Mouse (Mus musculus): ENCODE data around the gene Antxrl. TPM values are rescaled to one million over a fixed set of nuclear protein-coding genes. Genes with fewer than 3 reads are reported as not detected.

The Antxrl gene
- polyA plus RNA-seq, 1 experiment = 0.01 TPM

DNA sequence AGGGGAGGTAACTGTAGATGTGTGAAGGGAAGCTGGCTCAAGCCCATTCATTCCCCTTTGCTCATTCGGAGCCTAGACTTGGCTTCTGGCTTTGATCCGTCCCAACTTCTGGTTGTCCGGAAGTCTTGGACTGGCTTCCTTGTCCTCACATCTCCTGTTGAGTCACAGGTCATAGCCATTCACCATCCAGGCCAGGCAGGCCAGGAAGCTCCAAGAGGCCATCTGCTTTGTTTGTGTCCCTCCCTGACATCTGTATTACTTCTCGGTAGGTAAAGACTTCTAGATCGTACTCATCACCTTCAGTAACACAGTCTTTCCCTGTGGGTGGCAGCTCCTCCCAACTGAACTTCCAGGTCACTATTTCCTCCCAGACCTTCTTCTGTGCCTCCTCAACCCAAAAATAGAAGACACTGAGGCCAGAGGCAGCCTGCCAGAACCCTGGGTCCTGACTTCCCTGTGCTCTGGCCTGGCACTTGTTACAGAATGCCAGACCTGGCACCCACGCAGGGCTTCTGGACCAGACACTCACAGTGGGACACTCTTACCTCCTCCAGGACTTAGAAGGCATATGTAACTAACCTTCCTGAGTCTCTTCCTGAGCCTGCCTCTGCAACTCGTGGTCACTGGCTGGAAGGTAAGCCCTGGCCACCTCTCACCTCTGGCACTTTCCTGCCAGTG, 66.7 kb downstream of the Antxrl start:
- Histone ChIP-seq H3K4me3 (replicated peaks) (no peak overlapping the region), H3K9me3 (ENCODE audit: control insufficient read depth, low read length) (no peaks in the 10 kb centered on the region), H3K36me3 (ENCODE audit: control insufficient read depth) (no peaks in the 10 kb centered on the region), H3K4me1 (ENCODE audit: control insufficient read depth) (no peaks in the 10 kb centered on the region), H3K27me3 (ENCODE audit: control insufficient read depth) (no peaks in the 10 kb centered on the region)
- TF ChIP-seq GATA1 (IDR thresholded peaks at IDR 0.05; ENCODE audit: low read length) (no peak), TAL1 (IDR thresholded peaks at IDR 0.05; ENCODE audit: low read length) (no peak)

DNA sequence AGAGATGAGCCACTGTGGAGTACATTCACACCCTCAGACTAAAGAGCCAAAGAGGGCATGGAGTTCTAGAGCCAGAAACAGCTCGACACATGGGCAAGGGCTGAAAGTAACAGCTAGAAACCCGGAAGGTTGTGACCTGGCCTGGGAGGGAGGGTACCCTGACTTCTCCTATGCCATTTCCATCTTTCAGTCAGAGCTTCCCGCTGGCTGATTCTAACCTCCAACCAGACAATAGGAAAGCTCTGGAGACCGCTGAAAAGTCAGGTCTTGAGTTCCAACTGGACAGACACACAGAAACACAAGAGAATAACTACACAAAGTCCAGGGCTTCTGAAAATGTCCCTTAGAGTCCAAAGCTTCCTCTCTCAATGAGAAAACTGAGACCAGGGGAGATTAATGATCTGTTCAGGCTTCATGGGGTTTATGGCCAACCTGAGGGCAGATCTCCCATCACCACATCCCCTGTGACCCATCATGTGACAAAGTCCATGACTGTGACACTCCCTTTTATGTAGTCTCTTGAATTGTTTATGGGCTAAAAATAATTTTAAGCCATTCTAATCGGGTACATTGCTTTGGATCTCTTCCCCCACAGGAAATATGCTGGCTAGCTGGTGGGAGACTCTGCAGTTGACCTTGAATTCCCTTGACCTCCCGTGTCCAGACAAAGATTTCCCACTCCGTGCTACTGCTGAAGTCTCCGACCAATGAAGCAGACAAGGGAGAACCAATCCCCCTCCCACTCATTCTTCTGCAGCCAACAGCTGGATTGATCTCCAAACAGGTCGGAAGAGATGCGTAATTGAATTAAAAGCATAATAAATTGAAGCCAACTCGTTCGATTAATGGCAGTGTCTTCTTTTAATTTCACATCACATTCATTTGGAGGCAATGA, 67.8 kb downstream of the Antxrl start:
- no peak for TF ChIP-seq TAL1 (IDR thresholded peaks at IDR 0.05; ENCODE audit: low read length)
- TF ChIP-seq GATA1 (IDR thresholded peaks at IDR 0.05; ENCODE audit: low read length) = no peak
- Histone ChIP-seq H3K27me3 (ENCODE audit: control insufficient read depth) (no peaks in the 10 kb centered on the region), H3K4me3 (replicated peaks) (no peak overlapping the region), H3K36me3 (ENCODE audit: control insufficient read depth) (no peaks in the 10 kb centered on the region), H3K9me3 (ENCODE audit: control insufficient read depth, low read length) (no peaks in the 10 kb centered on the region), H3K4me1 (ENCODE audit: control insufficient read depth) (no peaks in the 10 kb centered on the region)

DNA sequence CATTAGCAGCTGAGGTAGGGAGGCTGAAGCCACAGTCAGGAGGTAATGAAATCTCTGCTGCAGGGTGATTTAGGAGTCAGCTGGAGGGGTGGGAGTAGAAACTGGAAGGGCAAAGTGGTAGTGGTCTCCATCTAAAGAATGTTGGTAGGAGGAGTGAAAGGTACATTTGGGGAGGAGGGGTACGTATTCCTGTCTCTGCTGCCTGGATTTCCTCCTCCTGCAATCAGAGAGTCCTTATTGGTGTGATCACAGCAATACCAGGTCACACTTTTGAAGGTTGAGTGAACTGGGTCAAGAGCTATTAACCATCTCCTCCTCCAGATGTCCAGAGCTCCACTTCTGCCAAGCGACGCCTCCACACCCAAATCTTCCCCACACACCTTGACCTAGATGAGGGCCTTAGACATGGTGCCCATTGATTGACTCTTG, 68.4 kb downstream of the Antxrl start:
- Histone ChIP-seq H3K27me3 (ENCODE audit: control insufficient read depth) (no peaks in the 10 kb centered on the region), H3K4me1 (ENCODE audit: control insufficient read depth) (no peaks in the 10 kb centered on the region), H3K4me3 (replicated peaks) (no peak overlapping the region), H3K36me3 (ENCODE audit: control insufficient read depth) (no peaks in the 10 kb centered on the region), H3K9me3 (ENCODE audit: control insufficient read depth, low read length) (no peaks in the 10 kb centered on the region)
- TF ChIP-seq TAL1 (IDR thresholded peaks at IDR 0.05; ENCODE audit: low read length) (no peak), GATA1 (IDR thresholded peaks at IDR 0.05; ENCODE audit: low read length) (no peak)

DNA sequence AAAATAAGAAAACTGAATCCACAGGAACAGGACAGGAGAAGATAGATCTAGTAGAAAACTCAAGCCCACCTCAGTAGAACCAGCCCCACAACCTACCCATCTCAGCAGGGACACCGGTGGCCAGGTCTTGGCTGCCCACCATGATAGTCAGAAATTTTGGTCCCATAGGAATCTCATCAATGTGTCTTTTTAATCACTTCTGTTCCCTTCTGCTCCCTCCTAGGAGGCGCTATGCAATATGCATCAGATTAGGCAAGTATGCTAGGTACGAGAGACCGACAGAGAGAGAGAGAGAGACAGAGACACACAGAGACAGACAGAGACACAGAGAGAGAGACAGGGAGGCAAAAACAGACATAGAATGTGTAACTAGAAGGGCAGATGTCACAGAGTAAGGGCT, 69.2 kb downstream of the Antxrl start:
- H3K27me3 ChIP-seq (ENCODE audit: control insufficient read depth) = no peaks in the 10 kb centered on the region
- TF ChIP-seq GATA1 (IDR thresholded peaks at IDR 0.05; ENCODE audit: low read length) (no peak), TAL1 (IDR thresholded peaks at IDR 0.05; ENCODE audit: low read length) (no peak)
- H3K4me1 ChIP-seq (ENCODE audit: control insufficient read depth) = no peaks in the 10 kb centered on the region
- no peak overlapping the region for H3K4me3 ChIP-seq (replicated peaks)
- H3K36me3 ChIP-seq (ENCODE audit: control insufficient read depth) = no peaks in the 10 kb centered on the region
- no peaks in the 10 kb centered on the region for H3K9me3 ChIP-seq (ENCODE audit: control insufficient read depth, low read length)

Other genes starting within 250 kb of the Antxrl start
- gene Gdf10, start 129.1 kb upstream of the Antxrl start, polyA plus RNA-seq (2012) = not detected in 2 replicates
- not detected in 2 replicates for gene Gdf2, start 111.7 kb upstream of the Antxrl start, polyA plus RNA-seq (2012)
- gene Rbp3, start 98.7 kb upstream of the Antxrl start, polyA plus RNA-seq (2012) = not detected in 2 replicates
- gene Zfp488, start 73.9 kb upstream of the Antxrl start, polyA plus RNA-seq (2012) = not detected in 2 replicates
- not detected in 2 replicates for gene Gm30083, start 37.5 kb upstream of the Antxrl start, polyA plus RNA-seq (2012)
- gene Gm5460, start 35.9 kb upstream of the Antxrl start, polyA plus RNA-seq (2012) = not detected in 2 replicates
- not detected in 2 replicates for gene Anxa8, start 33.3 kb downstream of the Antxrl start, polyA plus RNA-seq (2012)
- not detected in 2 replicates for gene A630023A22Rik, start 50.0 kb downstream of the Antxrl start, polyA plus RNA-seq (2012)
- gene Npy4r, start 99.8 kb downstream of the Antxrl start, polyA plus RNA-seq (2012) = not detected in 2 replicates
- gene Gprin2, start 148.9 kb downstream of the Antxrl start, polyA plus RNA-seq (2012) = not detected in 2 replicates
- not detected in 2 replicates for gene Syt15, start 166.9 kb downstream of the Antxrl start, polyA plus RNA-seq (2012)

All from erythroblast, embryonic 14.5 days (primary cell).